Mouse (Mus musculus): Measurements from ENCODE around the gene Evx2. TPM values are rescaled to one million over a fixed set of nuclear protein-coding genes. Genes with fewer than 3 reads are reported as not detected.

Evx2 gene
- polyA plus RNA-seq, 3 experiments from 2014 or later, result not detected

GRCm38 (mm10) chr2:74695383-74695782 lies 36.0 kb upstream of the Evx2 start:
- no peak for ATAC-seq

- no peak for ATAC-seq
Observed at GRCm38 (mm10) chr2:74694066-74694465, 34.7 kb upstream of the Evx2 start.

DNA sequence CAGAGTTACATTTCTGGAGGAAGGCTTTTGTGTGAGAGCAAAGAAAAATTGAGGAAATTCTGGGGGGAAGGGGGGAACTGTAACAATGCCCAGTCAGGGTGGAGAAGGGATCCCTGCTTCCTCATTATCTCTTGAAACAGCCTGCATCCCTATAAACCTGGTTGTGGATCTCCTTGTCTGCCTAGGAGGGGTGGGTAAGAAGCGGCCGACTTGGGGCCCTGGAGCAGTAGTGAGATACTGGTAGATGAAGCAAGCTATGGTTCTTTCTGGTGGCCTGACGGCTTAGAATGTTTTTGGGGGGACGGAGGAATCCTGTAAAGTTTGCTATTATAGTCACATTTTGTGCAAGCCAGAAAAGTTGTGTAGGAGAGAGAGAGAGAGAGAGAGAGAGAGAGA lies 34.1 kb upstream of the Evx2 start:
- no peak for ATAC-seq

DNA sequence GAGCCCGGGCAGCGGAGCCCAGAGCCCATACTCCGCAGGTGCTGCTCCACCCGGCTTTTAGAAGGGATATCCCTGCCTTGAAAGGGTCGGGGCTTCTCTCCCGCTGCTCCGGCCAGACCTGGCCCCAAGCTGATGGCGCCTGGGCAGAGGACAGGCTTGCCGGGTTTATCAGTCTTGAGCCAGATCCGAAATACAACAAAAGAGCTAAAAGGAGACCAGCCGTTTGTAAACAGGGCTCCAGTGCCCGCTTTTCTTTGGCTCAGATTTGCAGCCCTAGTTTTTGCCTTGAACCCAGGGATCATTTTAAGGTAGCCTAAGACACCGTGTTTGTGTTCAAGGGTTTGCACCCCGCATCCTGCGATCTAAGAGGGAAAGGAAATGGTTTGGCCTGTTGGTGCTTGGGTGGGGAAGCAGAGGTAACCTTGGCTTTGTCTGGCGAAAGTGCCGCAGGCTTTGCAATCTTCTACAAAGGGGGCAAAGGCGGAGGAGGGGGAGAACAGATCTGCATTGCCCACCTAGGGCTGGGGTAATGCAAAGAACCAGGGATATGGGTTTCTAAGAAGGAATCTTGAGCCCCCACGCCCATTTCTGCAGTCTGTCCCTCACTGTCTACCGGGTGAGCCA lies 33.6 kb upstream of the Evx2 start:
- no peak for ATAC-seq

DNA sequence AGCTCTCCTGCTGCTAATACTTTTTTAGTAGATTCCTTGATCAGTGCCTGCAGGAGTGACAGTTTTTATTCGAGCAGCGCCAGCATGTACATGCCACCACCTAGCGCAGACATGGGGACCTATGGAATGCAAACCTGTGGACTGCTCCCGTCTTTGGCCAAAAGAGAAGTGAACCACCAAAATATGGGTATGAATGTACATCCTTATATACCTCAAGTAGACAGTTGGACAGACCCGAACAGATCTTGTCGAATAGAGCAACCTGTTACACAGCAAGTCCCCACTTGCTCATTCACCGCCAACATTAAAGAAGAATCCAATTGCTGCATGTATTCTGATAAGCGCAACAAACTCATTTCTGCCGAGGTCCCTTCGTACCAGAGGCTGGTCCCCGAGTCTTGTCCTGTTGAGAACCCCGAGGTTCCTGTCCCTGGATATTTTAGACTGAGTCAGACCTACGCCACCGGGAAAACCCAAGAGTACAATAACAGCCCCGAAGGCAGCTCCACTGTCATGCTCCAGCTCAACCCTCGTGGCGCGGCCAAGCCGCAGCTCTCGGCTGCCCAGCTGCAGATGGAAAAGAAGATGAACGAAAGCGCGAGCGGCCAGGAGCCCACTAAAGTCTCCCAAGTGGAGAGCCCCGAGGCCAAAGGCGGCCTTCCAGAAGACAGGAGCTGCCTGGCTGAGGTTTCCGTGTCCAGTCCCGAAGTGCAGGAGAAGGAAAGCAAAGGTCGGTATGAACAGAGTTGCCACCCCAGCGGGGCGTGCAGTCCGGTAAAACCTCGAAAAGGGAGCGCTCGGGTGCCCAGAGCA lies 32.8 kb upstream of the Evx2 start:
- no peak for ATAC-seq

- ATAC-seq, result no peak
Observed at GRCm38 (mm10) chr2:74691022-74691951, 31.9 kb upstream of the Evx2 start, which contains the start of gene Hoxd10. Hoxd10 (plus strand) TSS chr2:74691924.

DNA sequence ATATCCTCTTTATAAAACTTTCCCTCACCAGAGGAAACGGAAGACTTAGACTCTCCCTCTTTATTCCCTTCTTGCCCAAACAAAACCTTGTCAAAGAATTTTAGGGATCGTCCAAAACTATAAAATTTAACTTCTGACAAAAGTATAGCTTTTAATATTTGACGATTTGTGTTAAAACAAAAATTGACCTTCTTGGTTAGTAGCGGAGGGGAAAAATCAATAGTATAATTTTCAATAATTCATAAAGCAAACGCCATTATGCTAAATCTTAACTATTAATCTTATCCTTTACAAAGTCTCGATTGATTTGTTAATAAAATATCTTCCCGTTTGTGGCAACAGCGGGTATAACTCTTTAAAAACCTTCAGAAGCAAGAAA lies 31.0 kb upstream of the Evx2 start:
- ATAC-seq, result no peak

GRCm38 (mm10) chr2:74689574-74690337 lies 30.4 kb upstream of the Evx2 start:
- ATAC-seq, result no peak

DNA sequence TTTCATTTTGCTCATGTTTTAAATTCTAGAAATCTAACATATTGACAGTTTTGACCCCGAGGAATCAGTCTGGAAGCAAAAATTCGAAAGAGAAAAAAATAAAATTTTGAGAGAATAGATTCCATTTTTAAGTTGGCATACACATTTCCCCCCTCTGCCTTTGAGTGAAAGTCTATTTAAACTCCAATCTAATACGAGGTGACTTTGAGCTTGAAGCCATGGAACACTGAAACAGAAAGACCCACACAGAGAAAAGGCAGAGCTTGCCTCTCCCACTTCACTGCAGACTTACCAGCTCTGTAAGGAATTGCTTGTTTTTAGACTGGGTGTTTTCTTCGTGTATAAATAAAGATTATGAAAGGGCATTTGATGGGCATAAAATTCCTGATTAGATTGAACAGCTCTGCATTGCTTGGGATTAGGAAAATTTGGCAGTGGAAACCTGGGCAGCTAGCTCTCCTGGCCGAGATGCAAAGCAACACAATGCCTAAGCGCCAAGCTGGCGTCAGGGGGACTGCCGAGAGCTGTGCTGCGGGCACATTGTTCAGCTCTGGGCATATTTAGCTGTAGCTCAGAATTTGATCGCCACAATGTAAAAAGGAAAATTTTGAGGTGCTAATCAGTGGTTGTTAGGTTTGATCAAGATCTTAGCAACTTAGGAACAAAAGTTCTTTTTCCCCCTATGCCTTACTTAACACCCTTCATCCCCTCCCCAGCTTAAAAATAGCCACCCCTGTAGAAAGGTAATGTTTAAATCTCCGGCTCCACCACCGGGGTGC lies 29.6 kb upstream of the Evx2 start:
- ATAC-seq, result no peak

- ATAC-seq, result no peak
Observed at GRCm38 (mm10) chr2:74687698-74688555, 28.6 kb upstream of the Evx2 start.

GRCm38 (mm10) chr2:74686988-74687697 lies 27.8 kb upstream of the Evx2 start:
- no peak for ATAC-seq

GRCm38 (mm10) chr2:74686301-74686987 lies 27.1 kb upstream of the Evx2 start:
- peak; percentile 42 for ATAC-seq

DNA sequence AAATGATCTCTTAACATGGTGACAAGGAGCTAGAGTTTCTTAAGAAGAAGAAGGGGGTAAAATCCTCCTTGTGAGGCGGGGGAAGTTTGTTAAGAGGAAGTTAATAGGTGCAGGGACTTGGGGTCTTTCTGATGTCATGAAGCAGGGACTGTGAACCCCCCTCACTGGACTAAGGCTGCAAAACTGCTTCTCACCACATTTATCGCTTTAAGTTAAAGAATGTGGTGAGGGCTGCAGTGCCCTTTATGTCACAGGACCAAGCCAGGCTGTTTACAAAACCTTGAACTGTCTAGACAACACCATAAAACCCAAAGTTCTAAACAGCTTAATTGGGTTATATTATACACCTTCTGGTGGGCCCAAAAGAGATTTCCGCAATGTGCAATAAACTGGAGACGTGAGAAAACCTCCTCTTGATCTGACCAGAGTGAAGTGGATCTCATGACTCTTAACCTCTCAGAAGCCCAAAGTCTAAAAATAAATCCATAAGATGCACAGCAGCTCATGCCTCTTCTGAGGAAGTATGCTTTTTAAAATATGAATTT lies 25.8 kb upstream of the Evx2 start:
- no peak for ATAC-seq

GRCm38 (mm10) chr2:74684106-74684505 lies 24.7 kb upstream of the Evx2 start:
- ATAC-seq, result no peak

DNA sequence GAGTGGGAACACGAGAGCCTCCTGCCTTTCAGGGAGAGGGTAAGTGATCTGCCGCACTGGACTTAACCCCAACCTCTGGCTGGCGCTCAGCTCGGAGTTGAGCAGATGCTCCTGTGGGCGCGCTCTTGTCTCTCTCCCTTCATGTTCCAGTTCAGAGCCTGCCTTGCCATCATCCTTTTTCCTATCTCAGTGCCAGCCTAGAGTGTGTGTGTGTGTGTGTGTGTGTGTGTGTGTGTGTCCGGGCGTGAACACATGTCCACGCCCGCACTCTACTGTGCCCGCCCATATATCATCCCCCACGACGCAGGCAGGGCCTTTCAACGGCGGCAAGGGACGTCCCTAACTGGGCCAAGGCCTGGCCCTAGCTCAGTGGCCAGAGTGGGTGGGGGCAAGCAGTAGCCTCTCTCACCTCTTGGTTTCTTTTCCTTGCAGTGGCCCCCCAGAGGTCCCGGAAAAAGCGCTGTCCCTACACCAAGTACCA lies 24.2 kb upstream of the Evx2 start:
- no peak for ATAC-seq

DNA sequence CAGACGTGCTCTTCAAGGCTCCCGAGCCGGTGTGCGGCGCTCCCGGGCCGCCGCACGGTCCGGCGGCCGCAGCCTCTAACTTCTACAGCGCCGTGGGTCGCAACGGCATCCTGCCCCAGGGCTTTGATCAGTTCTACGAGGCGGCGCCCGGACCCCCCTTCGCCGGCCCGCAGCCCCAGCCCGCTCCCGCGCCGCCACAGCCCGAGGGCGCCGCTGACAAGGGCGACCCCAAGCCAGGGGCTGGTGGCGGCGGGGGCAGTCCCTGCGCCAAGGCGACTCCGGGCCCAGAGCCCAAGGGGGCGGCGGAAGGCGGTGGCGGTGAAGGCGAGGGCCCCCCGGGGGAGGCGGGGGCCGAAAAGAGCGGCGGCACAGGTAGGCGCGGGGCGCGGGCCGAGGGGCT lies 23.4 kb upstream of the Evx2 start:
- ATAC-seq, result no peak

DNA sequence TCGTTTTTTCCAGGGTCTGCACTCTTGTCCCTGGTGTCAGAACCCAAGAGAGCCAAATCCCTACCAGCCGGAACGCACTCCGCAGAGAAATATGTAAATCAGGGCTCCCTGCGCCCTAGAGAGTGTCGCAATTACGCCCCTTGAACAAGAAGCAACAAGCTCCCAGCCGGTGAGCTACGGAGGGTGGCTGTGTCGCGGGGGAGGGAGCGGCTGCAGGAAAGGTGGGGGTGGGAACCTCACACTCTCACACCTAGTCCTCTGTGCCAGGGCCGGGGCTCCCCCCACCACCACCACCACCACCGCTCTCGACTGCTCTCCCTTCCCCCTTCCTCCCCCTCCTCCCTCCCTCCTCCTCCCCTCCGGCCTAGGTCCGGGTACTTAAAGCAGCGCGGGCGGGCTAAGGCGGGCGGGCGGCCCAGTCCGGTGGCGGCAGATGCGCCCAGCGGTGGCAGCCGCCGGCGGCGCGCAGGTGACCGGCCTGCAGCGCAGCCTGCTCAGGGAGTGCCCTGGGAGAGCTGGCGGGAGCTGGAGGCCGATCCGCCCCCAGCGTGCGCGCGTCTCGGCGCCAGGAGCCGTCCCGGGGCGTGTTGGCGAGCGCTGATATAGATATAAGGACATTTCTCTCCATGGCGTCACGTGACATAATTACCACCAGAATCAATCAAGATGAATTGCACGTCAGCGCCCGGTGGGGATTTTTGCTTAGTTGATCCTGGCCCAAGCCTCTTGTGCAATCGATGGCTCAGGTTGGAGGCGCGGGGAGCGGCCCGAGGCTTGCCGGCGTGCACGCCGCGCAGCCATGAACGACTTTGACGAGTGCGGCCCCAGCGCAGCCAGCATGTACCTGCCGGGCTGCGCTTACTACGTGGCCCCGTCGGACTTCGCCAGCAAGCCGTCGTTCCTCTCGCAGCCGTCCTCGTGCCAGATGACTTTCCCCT lies 22.5 kb upstream of the Evx2 start:
- ATAC-seq, result no peak

Measured in inflammation-experienced regulatory T-cells, adult 6 months (primary cell).